Mouse (Mus musculus) heart, embryonic 14.5 days (tissue): ENCODE results near the gene Slc27a1. TPM values are rescaled to one million over a fixed set of nuclear protein-coding genes. Genes with fewer than 3 reads are reported as not detected.
"Not testable (repeated sequence)": the region's sequence is repeated elsewhere in the genome, so short reads cannot be mapped to it uniquely, and the experiment has no call there.

Source experiments
- ATAC-seq: fragments of 200-750 bp; cut with Nextera tagmentation; 2 replicates; pipeline ENCODE4 v1.8.0; 2017; ENCODE audit warnings: low read depth, moderate TSS enrichment; ENCODE audit not compliant: insufficient number of reproducible peaks, insufficient read depth, low FRiP score
- H3K27ac ChIP-seq, 2 experiments: fragments of 200-500 bp in 1 of 2; fragments of 300-500 bp in 1 of 2; sonication (generic) in 1 of 2; replicated peaks in 1 of 2; 2 replicates each; pipeline ENCODE4 v1.5.1; 2012 to 2014; ENCODE audit warnings: low read depth in 2 of 2, low read length in 2 of 2, control low read depth in 1 of 2, mild to moderate bottlenecking in 1 of 2, mixed read lengths in 1 of 2; ENCODE audit not compliant: control insufficient read depth in 1 of 2, insufficient read depth in 1 of 2
- H3K27me3 ChIP-seq: fragments of 300-500 bp; sonication (generic); 2 replicates; pipeline ENCODE4 v1.6.1; 2014; ENCODE audit warnings: mild to moderate bottlenecking, low read length, control low read depth; ENCODE audit not compliant: control insufficient read depth, insufficient read depth
- H3K36me3 ChIP-seq: fragments of 300-500 bp; sonication (generic); 2 replicates; pipeline ENCODE4 v1.6.1; 2014; ENCODE audit warnings: mild to moderate bottlenecking, control low read depth, low read length, mixed read lengths; ENCODE audit not compliant: control insufficient read depth, insufficient read depth
- H3K4me1 ChIP-seq, 2 experiments: fragments of 200-500 bp in 1 of 2; fragments of 300-500 bp in 1 of 2; sonication (generic) in 1 of 2; 2 replicates each; pipeline ENCODE4 v1.6.1; 2012 to 2014; ENCODE audit warnings: low read length in 2 of 2, control low read depth in 1 of 2, mixed read lengths in 1 of 2; ENCODE audit not compliant: control insufficient read depth in 2 of 2, insufficient read depth in 2 of 2
- H3K4me2 ChIP-seq: fragments of 300-500 bp; sonication (generic); 2 replicates; pipeline ENCODE4 v1.6.1; 2014; ENCODE audit warnings: mild to moderate bottlenecking, low read length
- H3K4me3 ChIP-seq, 2 experiments: fragments of 200-500 bp in 1 of 2; fragments of 300-500 bp in 1 of 2; sonication (generic) in 1 of 2; 2 replicates each; pipeline ENCODE4 v1.5.1; 2012 to 2014; ENCODE audit warnings: low read length in 2 of 2, mild to moderate bottlenecking in 2 of 2, control low read depth in 1 of 2, low read depth in 1 of 2, moderate library complexity in 1 of 2; ENCODE audit not compliant: control insufficient read depth in 1 of 2, insufficient read depth in 1 of 2
- H3K9ac ChIP-seq: fragments of 300-500 bp; sonication (generic); 2 replicates; pipeline ENCODE4 v1.6.1; 2014; ENCODE audit warnings: mild to moderate bottlenecking, low read length
- H3K9me3 ChIP-seq: fragments of 300-500 bp; sonication (generic); 2 replicates; pipeline ENCODE4 v1.6.1; 2016; ENCODE audit warnings: low read length, control low read depth; ENCODE audit not compliant: control insufficient read depth
- WGBS: fragments of 180-500 bp; shearing (Covaris S2); extraction: QIAGEN DNeasy Blood & Tissue Kit; methylation state at CpG from one replicate; pipeline ENCODE4 v1.1.7; 2014; 5-methylcytosine and 5-hydroxymethylcytosine counted together
- polyA plus RNA-seq: library from polyadenylated mRNA; unstranded; fragments of >200 nt; fragmentation: Nextera tagmentation; extraction: Ambion mirVana; gene quantifications from 2 replicates; pipeline ENCODE4 v1.2.1, GENCODE M21; 2014

Slc27a1 gene
- polyA plus RNA-seq: 14.6 and 15.3 TPM in 2 replicates

DNA sequence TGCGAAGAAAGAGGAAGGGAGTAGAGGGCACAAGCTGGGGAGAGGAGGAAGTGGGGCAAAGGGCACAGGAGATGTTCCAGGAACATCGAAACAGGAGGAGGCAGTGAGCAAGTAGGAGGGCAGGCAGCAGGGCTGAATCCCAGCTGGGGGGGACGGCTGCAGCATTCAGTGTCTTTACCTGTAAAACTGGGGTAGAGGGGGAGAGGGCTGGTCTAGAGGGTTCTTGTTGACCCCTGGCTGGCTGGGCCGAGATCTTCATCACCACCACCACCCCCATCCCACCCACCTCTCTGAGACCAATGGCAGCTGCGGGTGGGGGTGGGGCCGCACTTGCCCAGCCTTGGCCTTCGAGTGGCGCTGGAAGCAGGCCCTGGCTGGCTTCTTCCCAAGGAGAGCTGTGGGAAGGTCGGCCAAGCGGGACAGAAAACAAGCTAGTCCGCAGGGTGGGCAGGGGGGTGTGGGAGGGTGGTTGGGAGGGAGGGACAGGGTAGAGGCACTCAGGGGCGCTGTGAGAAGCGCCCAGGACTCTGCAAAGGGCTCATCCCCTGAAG lies at the start of gene Slc27a1:
Gene Slc27a1 (plus strand): TSS at position 496 of the 551 bp plus-strand sequence.
- Histone ChIP-seq H3K4me2 (peak within 1 kb of the TSS; percentile 91), H3K9me3 (0 out of 2 replicates have a peak, but pooled peaks cover 2% of the 10 kb centered on the region), H3K4me1 (peaks cover 16 to 26% of the 10 kb centered on the region in 2 experiments), H3K4me3 (peak within 1 kb of the TSS; percentile 53 to 54), H3K36me3 (no peaks in the 10 kb centered on the region), H3K9ac (peak within 1 kb of the TSS; percentile 73), H3K27me3 (0 out of 2 replicates have a peak, but pooled peaks cover 4% of the 10 kb centered on the region), H3K27ac (peak within 1 kb of the TSS in 1 of 2 experiments; percentile 64; a peak in 2 of 4 replicates)
- 16% methylated on average over 13 of the region's 13 CpGs for WGBS
- ATAC-seq: no peak

GRCm38 (mm10) chr8:71519037-71519825 lies 49.5 kb upstream of the Slc27a1 start:
- WGBS: 36% methylated on average over 9 of the region's 10 CpGs
- not testable (repeated sequence) for H3K9ac ChIP-seq, H3K4me2 ChIP-seq, H3K27ac ChIP-seq, H3K9me3 ChIP-seq, H3K4me1 ChIP-seq, H3K4me3 ChIP-seq, ATAC-seq, H3K36me3 ChIP-seq, H3K27me3 ChIP-seq

- Histone ChIP-seq H3K27ac (no peak overlapping the region), H3K4me2 (no peak overlapping the region), H3K27me3 (no peaks in the 10 kb centered on the region), H3K36me3 (no peaks in the 10 kb centered on the region), H3K4me3 (no peak overlapping the region), H3K9ac (no peak overlapping the region), H3K4me1 (peaks cover 13 to 14% of the 10 kb centered on the region in 2 experiments), H3K9me3 (no peaks in the 10 kb centered on the region)
- WGBS: 4% methylated on average over 17 of the region's 17 CpGs
- ATAC-seq: peak; percentile 60
These were observed 47.0 kb upstream of the Slc27a1 start for GRCm38 (mm10) chr8:71521634-71522033.

GRCm38 (mm10) chr8:71525226-71526050 lies 43.2 kb upstream of the Slc27a1 start, which contains the start of gene Ccdc194:
TSS of gene Ccdc194 (minus strand) at chr8:71525711.
- Histone ChIP-seq H3K4me1 (peaks cover 28 to 29% of the 10 kb centered on the region in 2 experiments), H3K4me3 (peak within 1 kb of the TSS; percentile 3 to 6; a peak in 2 of 4 replicates), H3K27me3 (no peaks in the 10 kb centered on the region), H3K4me2 (peak within 1 kb of the TSS; percentile 51), H3K9me3 (no peaks in the 10 kb centered on the region), H3K27ac (peak within 1 kb of the TSS; percentile 88 to 95), H3K9ac (peak within 1 kb of the TSS; percentile 46), H3K36me3 (no peaks in the 10 kb centered on the region)
- 14% methylated on average over 46 of the region's 46 CpGs for WGBS
- no peak for ATAC-seq

GRCm38 (mm10) chr8:71526272-71526671 lies 42.4 kb upstream of the Slc27a1 start:
- Histone ChIP-seq H3K4me3 (no peak overlapping the region), H3K4me1 (peaks cover 28 to 29% of the 10 kb centered on the region in 2 experiments), H3K9ac (no peak overlapping the region), H3K36me3 (no peaks in the 10 kb centered on the region), H3K4me2 (0 out of 2 replicates have a peak overlapping the region, but pooled peaks have one; percentile 1), H3K9me3 (no peaks in the 10 kb centered on the region), H3K27ac (peak overlapping the region; percentile 88 to 95), H3K27me3 (no peaks in the 10 kb centered on the region)
- WGBS: 12% methylated on average over 6 of the region's 6 CpGs
- ATAC-seq: peak; percentile 61

- no peaks in the 10 kb centered on the region for H3K27me3 ChIP-seq
- no peaks in the 10 kb centered on the region for H3K9me3 ChIP-seq
- no peaks in the 10 kb centered on the region for H3K36me3 ChIP-seq
- no peak overlapping the region for H3K4me3 ChIP-seq
- H3K4me1 ChIP-seq: peaks cover 28 to 29% of the 10 kb centered on the region in 2 experiments
- 22% methylated on average over 3 of the region's 3 CpGs for WGBS
- ATAC-seq: no peak
- H3K4me2 ChIP-seq: 0 out of 2 replicates have a peak overlapping the region, but pooled peaks have one; percentile 13
- H3K27ac ChIP-seq: peak overlapping the region; percentile 88 to 95
- no peak overlapping the region; the same call in 1 of the 2 replicates for H3K9ac ChIP-seq
These were observed 41.4 kb upstream of the Slc27a1 start for GRCm38 (mm10) chr8:71527162-71527870.
